Mouse (Mus musculus) intestine, postnatal 0 days (tissue): Measurements from ENCODE around the gene Fam222a. TPM values are rescaled to one million over a fixed set of nuclear protein-coding genes. Genes with fewer than 3 reads are reported as not detected.
A peak's percentile ranks its signal among the peaks of the same experiment; 100 is the strongest.

ENCODE experiments used
- ATAC-seq: fragments of 200-750 bp; cut with Nextera tagmentation; 2 replicates; pipeline ENCODE4 v1.8.0; 2017; ENCODE audit warnings: mild to moderate bottlenecking, moderate TSS enrichment, moderate library complexity
- H3K27ac ChIP-seq: fragments of 300-500 bp; sonication (generic); 2 replicates; pipeline ENCODE4 v1.5.1; 2014; ENCODE audit warnings: mild to moderate bottlenecking, low read depth, low read length, moderate library complexity
- H3K27me3 ChIP-seq: fragments of 300-500 bp; sonication (generic); replicated peaks from 2 replicates; pipeline ENCODE4 v1.6.1; 2014; ENCODE audit warnings: low read length, mixed read lengths; ENCODE audit not compliant: control insufficient read depth, insufficient read depth
- H3K36me3 ChIP-seq: fragments of 300-500 bp; sonication (generic); 2 replicates; pipeline ENCODE4 v1.6.1; 2014; ENCODE audit warnings: mild to moderate bottlenecking, moderate library complexity; ENCODE audit not compliant: control insufficient read depth, insufficient read depth
- H3K4me1 ChIP-seq: fragments of 300-500 bp; sonication (generic); replicated peaks from 2 replicates; pipeline ENCODE4 v1.6.1; 2014; ENCODE audit warnings: antibody characterized with exemption, low read length, mixed read lengths; ENCODE audit not compliant: control insufficient read depth, insufficient read depth
- H3K4me2 ChIP-seq: fragments of 300-500 bp; sonication (generic); replicated peaks from 2 replicates; pipeline ENCODE4 v1.6.1; 2014; ENCODE audit warnings: low read depth, mild to moderate bottlenecking, moderate library complexity
- H3K4me3 ChIP-seq: fragments of 300-500 bp; sonication (generic); 2 replicates; pipeline ENCODE4 v1.5.1; 2014; ENCODE audit warnings: low read depth, low read length
- H3K9ac ChIP-seq: fragments of 300-500 bp; sonication (generic); 2 replicates; pipeline ENCODE4 v1.6.1; 2014; ENCODE audit warnings: mild to moderate bottlenecking, low read depth, low read length
- H3K9me3 ChIP-seq: fragments of 300-500 bp; sonication (generic); 2 replicates; pipeline ENCODE4 v1.6.1; 2016; ENCODE audit warnings: mixed run types; ENCODE audit not compliant: control insufficient read depth
- CTCF ChIP-seq: sonication (generic); IDR thresholded peaks from 2 replicates; pipeline ENCODE4 v1.5.1; 2016; ENCODE audit warnings: low read depth, mild to moderate bottlenecking, control low read depth, antibody characterized with exemption, moderate library complexity
- WGBS: fragments of 180-500 bp; shearing (Covaris S2); extraction: QIAGEN DNeasy Blood & Tissue Kit; methylation state at CpG from one replicate; pipeline ENCODE4 v1.1.7; 2014; 5-methylcytosine and 5-hydroxymethylcytosine counted together
- polyA plus RNA-seq: library from polyadenylated mRNA; unstranded; fragments of >200 nt; fragmentation: Nextera tagmentation; extraction: Ambion mirVana; gene quantifications from 2 replicates; pipeline ENCODE4 v1.2.1, GENCODE M21; 2015

The Fam222a gene
- polyA plus RNA-seq, 1 experiment from 2014 or later: 2.3 TPM

GRCm38 (mm10) chr5:114594741-114595241, 27.0 kb downstream of the Fam222a start:
- peak overlapping the region; percentile 29 for H3K27ac ChIP-seq
- H3K4me1 ChIP-seq: peaks cover 15% of the 10 kb centered on the region
- H3K4me3 ChIP-seq: no peak overlapping the region
- TF ChIP-seq CTCF: no peak
- ATAC-seq: no peak
- no peaks in the 10 kb centered on the region for H3K27me3 ChIP-seq
- no peak overlapping the region for H3K9ac ChIP-seq
- peaks cover 3% of the 10 kb centered on the region; the same call in 1 of the 2 replicates for H3K36me3 ChIP-seq
- 33% methylated on average over 15 of the region's 15 CpGs for WGBS
- H3K4me2 ChIP-seq: peak overlapping the region; percentile 35
- H3K9me3 ChIP-seq: no peaks in the 10 kb centered on the region

GRCm38 (mm10) chr5:114596604-114597003, 28.8 kb downstream of the Fam222a start:
- H3K4me1 ChIP-seq: peaks cover 7% of the 10 kb centered on the region
- H3K9me3 ChIP-seq: no peaks in the 10 kb centered on the region
- H3K36me3 ChIP-seq: peaks cover 3% of the 10 kb centered on the region; the same call in 1 of the 2 replicates
- no peaks in the 10 kb centered on the region for H3K27me3 ChIP-seq
- no peak overlapping the region for H3K4me3 ChIP-seq
- no peak for ATAC-seq
- no peak for TF ChIP-seq CTCF
- H3K9ac ChIP-seq: no peak overlapping the region
- no peak overlapping the region for H3K4me2 ChIP-seq
- H3K27ac ChIP-seq: no peak overlapping the region
- WGBS: 28% methylated on average over 10 of the region's 10 CpGs

GRCm38 (mm10) chr5:114597222-114597621, 29.4 kb downstream of the Fam222a start:
- no peak for TF ChIP-seq CTCF
- no peak overlapping the region for H3K27ac ChIP-seq
- WGBS: 40% methylated on average over 8 of the region's 8 CpGs
- no peak overlapping the region for H3K4me3 ChIP-seq
- peaks cover 7% of the 10 kb centered on the region for H3K4me1 ChIP-seq
- no peaks in the 10 kb centered on the region for H3K9me3 ChIP-seq
- H3K27me3 ChIP-seq: no peaks in the 10 kb centered on the region
- H3K9ac ChIP-seq: no peak overlapping the region
- H3K4me2 ChIP-seq: no peak overlapping the region
- no peak for ATAC-seq
- peaks cover 3% of the 10 kb centered on the region; the same call in 1 of the 2 replicates for H3K36me3 ChIP-seq

DNA sequence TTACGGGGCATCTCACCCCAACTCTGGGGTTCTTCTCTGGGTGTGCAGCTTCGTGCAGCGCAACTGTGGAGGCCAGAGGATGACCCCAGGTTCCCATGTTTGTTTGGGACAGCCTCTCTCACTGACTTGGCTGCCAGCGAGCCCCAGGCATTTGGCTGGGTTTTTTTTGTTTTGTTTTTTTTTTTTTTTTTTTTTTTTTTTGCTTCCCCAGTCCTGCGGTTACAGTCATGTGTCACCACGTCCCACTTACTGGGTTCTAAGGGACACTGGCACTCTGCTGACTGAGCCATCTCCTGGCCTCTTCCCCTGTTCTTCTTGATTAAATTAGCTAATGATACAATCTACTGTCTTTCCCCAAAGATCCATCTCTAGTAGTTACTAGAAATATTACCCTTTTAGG, 29.8 kb downstream of the Fam222a start:
- peaks cover 3% of the 10 kb centered on the region; the same call in 1 of the 2 replicates for H3K36me3 ChIP-seq
- no peak overlapping the region for H3K4me3 ChIP-seq
- no peak overlapping the region for H3K4me2 ChIP-seq
- ATAC-seq: no peak
- no peaks in the 10 kb centered on the region for H3K27me3 ChIP-seq
- H3K27ac ChIP-seq: no peak overlapping the region
- no peak overlapping the region for H3K9ac ChIP-seq
- TF ChIP-seq CTCF: no peak
- WGBS: 39% methylated on average over 6 of the region's 6 CpGs
- H3K4me1 ChIP-seq: peaks cover 7% of the 10 kb centered on the region
- no peaks in the 10 kb centered on the region for H3K9me3 ChIP-seq

- no peak overlapping the region for H3K9ac ChIP-seq
- H3K36me3 ChIP-seq: no peaks in the 10 kb centered on the region
- no peak for ATAC-seq
- no peaks in the 10 kb centered on the region for H3K9me3 ChIP-seq
- no peaks in the 10 kb centered on the region for H3K4me1 ChIP-seq
- no peak overlapping the region for H3K4me2 ChIP-seq
- H3K4me3 ChIP-seq: no peak overlapping the region
- H3K27me3 ChIP-seq: no peaks in the 10 kb centered on the region
- TF ChIP-seq CTCF: no peak
- 71% methylated on average over 8 of the region's 8 CpGs for WGBS
- no peak overlapping the region for H3K27ac ChIP-seq
Observed at GRCm38 (mm10) chr5:114602012-114602411, 34.2 kb downstream of the Fam222a start.

GRCm38 (mm10) chr5:114603975-114604374, 36.2 kb downstream of the Fam222a start:
- H3K4me2 ChIP-seq: no peak overlapping the region
- peak; percentile 60 for TF ChIP-seq CTCF
- H3K4me1 ChIP-seq: no peaks in the 10 kb centered on the region
- H3K9me3 ChIP-seq: no peaks in the 10 kb centered on the region
- H3K36me3 ChIP-seq: no peaks in the 10 kb centered on the region
- H3K27ac ChIP-seq: no peak overlapping the region
- no peaks in the 10 kb centered on the region for H3K27me3 ChIP-seq
- H3K9ac ChIP-seq: no peak overlapping the region
- ATAC-seq: no peak
- 83% methylated on average over 5 of the region's 5 CpGs for WGBS
- no peak overlapping the region for H3K4me3 ChIP-seq

- H3K4me2 ChIP-seq: no peak overlapping the region
- H3K27ac ChIP-seq: no peak overlapping the region
- no peaks in the 10 kb centered on the region for H3K4me1 ChIP-seq
- no peaks in the 10 kb centered on the region for H3K9me3 ChIP-seq
- TF ChIP-seq CTCF: peak; percentile 76
- no peak overlapping the region for H3K4me3 ChIP-seq
- H3K27me3 ChIP-seq: no peaks in the 10 kb centered on the region
- no peak for ATAC-seq
- H3K36me3 ChIP-seq: no peaks in the 10 kb centered on the region
- H3K9ac ChIP-seq: no peak overlapping the region
- 52% methylated on average over 11 of the region's 11 CpGs for WGBS
Observed at GRCm38 (mm10) chr5:114604781-114605290, 37.0 kb downstream of the Fam222a start.
